Mouse (Mus musculus): ENCODE measurements around the gene Ccdc97. TPM values are rescaled to one million over a fixed set of nuclear protein-coding genes. Genes with fewer than 3 reads are reported as not detected.

Ccdc97 gene
- 100 to 1,000 TPM; 102 to 110 TPM for total RNA-seq (2023)

GRCm38 (mm10) chr7:25718788-25719417, at the start of gene Ccdc97:
Ccdc97 (minus strand) TSS chr7:25719088.

GRCm38 (mm10) chr7:25754738-25755467, 36.0 kb upstream of the Ccdc97 start, which contains the start of gene Hnrnpul1:
Hnrnpul1 (minus strand) TSS chr7:25754757.

GRCm38 (mm10) chr7:25686680-25687531, 32.0 kb downstream of the Ccdc97 start, which contains the start of gene Tgfb1:
Tgfb1 (plus strand) TSS chr7:25687002.

GRCm38 (mm10) chr7:25680514-25681258, 38.2 kb downstream of the Ccdc97 start, which contains the start of gene B9d2:
B9d2 (plus strand) TSS chr7:25680780.

GRCm38 (mm10) chr7:25674719-25675300, 44.1 kb downstream of the Ccdc97 start, which contains the start of gene Tmem91:
Tmem91 (minus strand) TSS chr7:25675166.

Other genes with a start within 250 kb of the Ccdc97 start
- gene Ceacam1, start 241.5 kb downstream of the Ccdc97 start, total RNA-seq (2023) = 100 to 1,000 TPM; 337 to 343 TPM
- gene Ceacam2, start 179.2 kb downstream of the Ccdc97 start, total RNA-seq (2023) = 10 to 100 TPM; 26.7 to 44.0 TPM
- not detected for gene Erich4, start 103.2 kb downstream of the Ccdc97 start, total RNA-seq (2023)
- 10 to 100 TPM; 40.2 to 41.1 TPM for gene Dmac2, start 99.7 kb downstream of the Ccdc97 start, total RNA-seq (2023)
- gene B3gnt8, start 92.4 kb downstream of the Ccdc97 start, total RNA-seq (2023) = 10 to 100 TPM; 26.8 to 28.9 TPM
- 10 to 100 TPM; 60.3 to 69.9 TPM for gene Bckdha, start 60.1 kb downstream of the Ccdc97 start, total RNA-seq (2023)
- gene Exosc5, start 59.9 kb downstream of the Ccdc97 start, total RNA-seq (2023) = 10 to 100 TPM; 45.7 to 46.0 TPM
- not detected for gene Tmem91, start 43.9 kb downstream of the Ccdc97 start, total RNA-seq (2023)
- gene B9d2, start 38.3 kb downstream of the Ccdc97 start, total RNA-seq (2023) = 10 to 100 TPM; 49.8 to 58.0 TPM
- 100 to 1,000 TPM; 817 to 823 TPM for gene Tgfb1, start 32.1 kb downstream of the Ccdc97 start, total RNA-seq (2023)
- gene Hnrnpul1, start 35.7 kb upstream of the Ccdc97 start, total RNA-seq (2023) = 100 to 1,000 TPM; 208 to 211 TPM
- gene Axl, start 69.6 kb upstream of the Ccdc97 start, total RNA-seq (2023) = 100 to 1,000 TPM; 341 to 348 TPM
- gene Cyp2s1, start 97.8 kb upstream of the Ccdc97 start, total RNA-seq (2023) = 1 to 10 TPM in 1 of 2 experiments, under 1 TPM in 1; 0.29 to 1.0 TPM
- gene Cyp2b10, start 178.5 kb upstream of the Ccdc97 start, total RNA-seq (2023) = not detected